10 mouse cellular contexts compared by ENCODE assay signal in genomic region chrX:20862105-20863065, GRCm38 (mm10). TPM values are rescaled to one million over a fixed set of nuclear protein-coding genes. Genes with fewer than 3 reads are reported as not detected.
DNase-seq lines count a peak whose midpoint lies in the region; ATAC-seq lines count a peak whose summit lies in the region.
"Had no signal": no experiment of that assay in that cellular context is flagged by ENCODE, and none has a peak within 500 bp of the region (broad histone marks: within the 10 kb centered on the region; RNA-seq: fewer than 3 reads in every experiment).

No protein-coding gene starts in this region.

- no peak overlapping the region for H3K27ac ChIP-seq in lung, embryonic 16.5 days (ENCODE audit: low read length)
- H3K27ac ChIP-seq: liver, embryonic 14.5 days had no signal

- H3K4me2 ChIP-seq in lung, embryonic 16.5 days (ENCODE audit: low read depth, low read length), result 0 out of 2 replicates have a peak overlapping the region, but pooled peaks have one; percentile 1

- no peaks in the 10 kb centered on the region; the same call in none of the 2 replicates for H3K36me3 ChIP-seq in lung, embryonic 16.5 days (ENCODE audit: control insufficient read depth, insufficient read depth, low read length)

- intact Hi-C loops in heart, postnatal 10 days (cut with DNase I), result no loop called here

- H3K9ac ChIP-seq in lung, embryonic 16.5 days (ENCODE audit: low read length), result peak overlapping the region; percentile 39; the same call in 1 of the 2 replicates
- H3K9ac ChIP-seq: liver, embryonic 14.5 days had no signal

- DNase-seq in adrenal gland, postnatal 10 days, result peak; percentile 28
- DNase-seq in adrenal gland, adult 18-20 months (ENCODE audit: low spot score in 2 of 2), result no peak
- DNase-seq in lung, postnatal 25 days (ENCODE audit: low spot score), result no peak
- peak; percentile 43 to 47 for DNase-seq in heart, postnatal 10 days
- peak; percentile 56 for DNase-seq in retina, postnatal 1 day
- DNase-seq in urinary bladder, adult 2 months (ENCODE audit: low spot score), result no peak
- DNase-seq: B cell, adult 2 months had no signal

- ATAC-seq in lung, embryonic 16.5 days (ENCODE audit: low read depth), result peak; percentile 46
- no peak for ATAC-seq in monocyte, adult 5-6 weeks (replicated peaks; ENCODE audit: insufficient number of reproducible peaks, low FRiP score, low TSS enrichment, poor library complexity, severe bottlenecking)

- 27% methylated on average over 28 of the region's 29 CpGs for WGBS in lung, embryonic 16.5 days

- no peaks in the 10 kb centered on the region for H3K27me3 ChIP-seq in lung, embryonic 16.5 days (ENCODE audit: control insufficient read depth, insufficient read depth, low read depth, low read length)

- no peak overlapping the region for H3K4me3 ChIP-seq in lung, embryonic 16.5 days (ENCODE audit: low read length)

- no peaks in the 10 kb centered on the region; the same call in 1 of the 2 replicates for H3K4me1 ChIP-seq in lung, embryonic 16.5 days (replicated peaks; ENCODE audit: control insufficient read depth, insufficient read depth, low read length)

- H3K9me3 ChIP-seq in lung, embryonic 16.5 days (ENCODE audit: control insufficient read depth, low read length), result no peaks in the 10 kb centered on the region

RNA-seq across cellular contexts. Expression of gene Timp1, which starts 7.6 kb away (rescaled TPM):
- total RNA-seq in adrenal gland, postnatal 10 days (2021), result 10 to 100 TPM; 21.8 to 23.3 TPM
- 10 to 100 TPM; 20.9 to 32.1 TPM for total RNA-seq in adrenal gland, adult 18-20 months (2021)
- 24.8 and 26.1 TPM in 2 replicates for polyA plus RNA-seq in lung, embryonic 16.5 days (2015; fragmentation: Nextera tagmentation; extraction: Ambion mirVana)
- total RNA-seq in heart, postnatal 10 days (2021), result 10 to 100 TPM; 15.4 to 16.4 TPM
- not detected in 3 replicates for total RNA-seq in monocyte, adult 5-6 weeks (2017)
- 18.2 and 21.5 TPM in 2 replicates for polyA plus RNA-seq in urinary bladder, adult 2 months (2012; rRNA removed)

RNA-seq across cellular contexts. Expression of gene Syn1, which starts 58.4 kb away (rescaled TPM):
- 10 to 100 TPM in 1 of 2 experiments, 1 to 10 TPM in 1; 6.4 to 12.3 TPM for total RNA-seq in adrenal gland, postnatal 10 days (2021)
- 10 to 100 TPM in 1 of 2 experiments, 1 to 10 TPM in 1; 7.5 to 10.6 TPM for total RNA-seq in adrenal gland, adult 18-20 months (2021)
- 0.31 TPM in 2 replicates for polyA plus RNA-seq in lung, embryonic 16.5 days (2015; fragmentation: Nextera tagmentation; extraction: Ambion mirVana)
- under 1 TPM; 0.36 to 0.40 TPM for total RNA-seq in heart, postnatal 10 days (2021)
- 0.19 TPM in 1 of 3 replicates, not detected in the others for total RNA-seq in monocyte, adult 5-6 weeks (2017)
- 0.23 and 0.34 TPM in 2 replicates for polyA plus RNA-seq in urinary bladder, adult 2 months (2012; rRNA removed)

Comparison
In these comparisons a context has a peak if more than half of its experiments do, and no peak if none do; other contexts are left out.
1. DNase-seq: peak in adrenal gland, postnatal 10 days (single experiment), heart, postnatal 10 days (2 of 2) and retina, postnatal 1 day (single experiment); none in adrenal gland, adult 18-20 months (0 of 2), lung, postnatal 25 days (single experiment) and urinary bladder, adult 2 months (single experiment).
2. RNA of gene Timp1, which starts 7.6 kb away (total RNA-seq): 20.9 to 32.1 TPM in adrenal gland, adult 18-20 months, 21.8 to 23.3 TPM in adrenal gland, postnatal 10 days and 15.4 to 16.4 TPM in heart, postnatal 10 days; not detected in monocyte, adult 5-6 weeks; every median in the first group is over 10 times any median in the second.